Mouse (Mus musculus): ENCODE data around the gene Selenom.

- TF ChIP-seq GATA1 (IDR thresholded peaks at IDR 0.05; ENCODE audit: borderline replicate concordance, low read length) (no peak), CTCF (IDR thresholded peaks at IDR 0.05; ENCODE audit: low read depth, low read length) (no peak)
These were observed 19.0 kb downstream of the Selenom start for GRCm38 (mm10) chr11:3533406-3533932.
